Mouse (Mus musculus): Measurements from ENCODE around the gene Arsg. TPM values are rescaled to one million over a fixed set of nuclear protein-coding genes. Genes with fewer than 3 reads are reported as not detected.

Gene Arsg
- total and polyA plus RNA-seq, 2 experiments from 2014 or later: 6.0 to 6.6 TPM

- no peak overlapping the region; the same call in 1 of the 2 replicates for H3K9ac ChIP-seq (replicated peaks; ENCODE audit: low read length, poor library complexity, severe bottlenecking)
- no peak overlapping the region for H3K4me3 ChIP-seq (ENCODE audit: low read depth, low read length)
- no peaks in the 10 kb centered on the region for H3K9me3 ChIP-seq (ENCODE audit: low read length)
- WGBS: 35% methylated on average over 15 of the region's 15 CpGs
- H3K27ac ChIP-seq (ENCODE audit: low read depth, low read length): no peak overlapping the region
- no peaks in the 10 kb centered on the region for H3K36me3 ChIP-seq (ENCODE audit: insufficient read depth, low read length)
- ATAC-seq (ENCODE audit: low FRiP score) (no peak), DNase-seq (ENCODE audit: low spot score) (no peak)
- no peak overlapping the region for H3K4me2 ChIP-seq (ENCODE audit: low read depth, low read length, poor library complexity, severe bottlenecking)
- TF ChIP-seq CTCF (IDR thresholded peaks at IDR 0.05): no peak
- no peaks in the 10 kb centered on the region for H3K4me1 ChIP-seq (ENCODE audit: insufficient read depth, low read length)
- H3K27me3 ChIP-seq (ENCODE audit: insufficient read depth, low read length): no peaks in the 10 kb centered on the region
These were observed 149.4 kb downstream of the Arsg start for GRCm38 (mm10) chr11:109622518-109623037.

Small RNA genes within 50 kb of the gene (microRNA-seq; reads per million reads assigned to microRNA genes)
- not detected for gene Gm25540 (ENCODE audit: borderline number of aligned reads)

Other genes with a start within 250 kb of the Arsg start
- gene Rgs9, start 175.2 kb upstream of the Arsg start, total RNA-seq (2014; rRNA removed): 33.8 and 42.1 TPM in 2 replicates
- 19.3 and 23.3 TPM in 2 replicates for gene Rgs9, start 175.2 kb upstream of the Arsg start, polyA plus RNA-seq (2015; fragmentation: Nextera tagmentation; extraction: Ambion mirVana)
- 50.3 and 61.0 TPM in 2 replicates for gene Gna13, start 110.5 kb upstream of the Arsg start, total RNA-seq (2014; rRNA removed)
- gene Gna13, start 110.5 kb upstream of the Arsg start, polyA plus RNA-seq (2015; fragmentation: Nextera tagmentation; extraction: Ambion mirVana): 31.1 and 35.3 TPM in 2 replicates
- gene 9930022D16Rik, start 59.5 kb upstream of the Arsg start, total RNA-seq (2014; rRNA removed): not detected in 2 replicates
- gene 9930022D16Rik, start 59.5 kb upstream of the Arsg start, polyA plus RNA-seq (2015; fragmentation: Nextera tagmentation; extraction: Ambion mirVana): not detected in 2 replicates
- gene Amz2, start 47.4 kb upstream of the Arsg start, total RNA-seq (2014; rRNA removed): 156 and 182 TPM in 2 replicates
- gene Amz2, start 47.4 kb upstream of the Arsg start, polyA plus RNA-seq (2015; fragmentation: Nextera tagmentation; extraction: Ambion mirVana): 39.6 and 40.1 TPM in 2 replicates
- gene Slc16a6, start 224 bp downstream of the Arsg start, total RNA-seq (2014; rRNA removed): 11.5 and 22.1 TPM in 2 replicates
- gene Slc16a6, start 224 bp downstream of the Arsg start, polyA plus RNA-seq (2015; fragmentation: Nextera tagmentation; extraction: Ambion mirVana): 4.8 and 6.3 TPM in 2 replicates
- gene Wipi1, start 138.6 kb downstream of the Arsg start, total RNA-seq (2014; rRNA removed): 12.7 and 14.9 TPM in 2 replicates
- 17.1 and 18.3 TPM in 2 replicates for gene Wipi1, start 138.6 kb downstream of the Arsg start, polyA plus RNA-seq (2015; fragmentation: Nextera tagmentation; extraction: Ambion mirVana)
- gene Prkar1a, start 176.0 kb downstream of the Arsg start, total RNA-seq (2014; rRNA removed): 231 and 289 TPM in 2 replicates
- 467 and 473 TPM in 2 replicates for gene Prkar1a, start 176.0 kb downstream of the Arsg start, polyA plus RNA-seq (2015; fragmentation: Nextera tagmentation; extraction: Ambion mirVana)
- gene Fam20a, start 248.9 kb downstream of the Arsg start, total RNA-seq (2014; rRNA removed): 8.9 and 10.4 TPM in 2 replicates
- 5.9 and 6.1 TPM in 2 replicates for gene Fam20a, start 248.9 kb downstream of the Arsg start, polyA plus RNA-seq (2015; fragmentation: Nextera tagmentation; extraction: Ambion mirVana)